Mouse (Mus musculus): ENCODE results near the gene Tnfaip8l1. TPM values are rescaled to one million over a fixed set of nuclear protein-coding genes. Genes with fewer than 3 reads are reported as not detected.
A peak's percentile ranks its signal among the peaks of the same experiment; 100 is the strongest.

Gene Tnfaip8l1
- polyA plus RNA-seq, 1 experiment: 2.1 TPM

GRCm38 (mm10) chr17:56124377-56125275, 37.7 kb upstream of the Tnfaip8l1 start:
- Histone ChIP-seq H3K4me1 (ENCODE audit: control insufficient read depth, insufficient read depth, low read length) (no peaks in the 10 kb centered on the region), H3K4me3 (ENCODE audit: insufficient read depth, low read length) (no peak overlapping the region), H3K27ac (ENCODE audit: insufficient read depth, low read length) (no peak overlapping the region)
- TF ChIP-seq CTCF (IDR thresholded peaks at IDR 0.05; ENCODE audit: borderline replicate concordance, insufficient read depth, low read length) (peak; percentile 86), POLR2A (IDR thresholded peaks at IDR 0.05; ENCODE audit: low read depth, low read length) (no peak)

- no peak overlapping the region for H3K4me3 ChIP-seq (ENCODE audit: insufficient read depth, low read length)
- H3K27ac ChIP-seq (ENCODE audit: insufficient read depth, low read length): no peak overlapping the region
- no peak for TF ChIP-seq CTCF (IDR thresholded peaks at IDR 0.05; ENCODE audit: borderline replicate concordance, insufficient read depth, low read length)
- TF ChIP-seq POLR2A (IDR thresholded peaks at IDR 0.05; ENCODE audit: low read depth, low read length): no peak
- H3K4me1 ChIP-seq (ENCODE audit: control insufficient read depth, insufficient read depth, low read length): no peaks in the 10 kb centered on the region
Observed at GRCm38 (mm10) chr17:56125276-56125630, 37.0 kb upstream of the Tnfaip8l1 start.

GRCm38 (mm10) chr17:56126175-56126574, 36.1 kb upstream of the Tnfaip8l1 start:
- Histone ChIP-seq H3K4me3 (ENCODE audit: insufficient read depth, low read length) (no peak overlapping the region), H3K27ac (ENCODE audit: insufficient read depth, low read length) (no peak overlapping the region), H3K4me1 (ENCODE audit: control insufficient read depth, insufficient read depth, low read length) (no peaks in the 10 kb centered on the region)
- no peak for TF ChIP-seq POLR2A (IDR thresholded peaks at IDR 0.05; ENCODE audit: low read depth, low read length)
- TF ChIP-seq CTCF (IDR thresholded peaks at IDR 0.05; ENCODE audit: borderline replicate concordance, insufficient read depth, low read length): no peak

GRCm38 (mm10) chr17:56128246-56128645, 34.0 kb upstream of the Tnfaip8l1 start:
- Histone ChIP-seq H3K27ac (ENCODE audit: insufficient read depth, low read length) (no peak overlapping the region), H3K4me1 (ENCODE audit: control insufficient read depth, insufficient read depth, low read length) (no peaks in the 10 kb centered on the region), H3K4me3 (ENCODE audit: insufficient read depth, low read length) (no peak overlapping the region)
- no peak for TF ChIP-seq CTCF (IDR thresholded peaks at IDR 0.05; ENCODE audit: borderline replicate concordance, insufficient read depth, low read length)

GRCm38 (mm10) chr17:56131136-56131535, 31.1 kb upstream of the Tnfaip8l1 start:
- TF ChIP-seq POLR2A (IDR thresholded peaks at IDR 0.05; ENCODE audit: low read depth, low read length) (no peak), CTCF (IDR thresholded peaks at IDR 0.05; ENCODE audit: borderline replicate concordance, insufficient read depth, low read length) (no peak)
- Histone ChIP-seq H3K4me3 (ENCODE audit: insufficient read depth, low read length) (no peak overlapping the region), H3K27ac (ENCODE audit: insufficient read depth, low read length) (no peak overlapping the region), H3K4me1 (ENCODE audit: control insufficient read depth, insufficient read depth, low read length) (peaks cover 3% of the 10 kb centered on the region; the same call in 1 of the 2 replicates)

- no peak for TF ChIP-seq POLR2A (IDR thresholded peaks at IDR 0.05; ENCODE audit: low read depth, low read length)
- TF ChIP-seq CTCF (IDR thresholded peaks at IDR 0.05; ENCODE audit: borderline replicate concordance, insufficient read depth, low read length): peak; percentile 50
- Histone ChIP-seq H3K4me1 (ENCODE audit: control insufficient read depth, insufficient read depth, low read length) (peaks cover 3% of the 10 kb centered on the region; the same call in 1 of the 2 replicates), H3K27ac (ENCODE audit: insufficient read depth, low read length) (no peak overlapping the region), H3K4me3 (ENCODE audit: insufficient read depth, low read length) (no peak overlapping the region)
Observed at GRCm38 (mm10) chr17:56131814-56132213, 30.5 kb upstream of the Tnfaip8l1 start.

- Histone ChIP-seq H3K4me3 (ENCODE audit: insufficient read depth, low read length) (no peak overlapping the region), H3K4me1 (ENCODE audit: control insufficient read depth, insufficient read depth, low read length) (peaks cover 3% of the 10 kb centered on the region; the same call in 1 of the 2 replicates), H3K27ac (ENCODE audit: insufficient read depth, low read length) (no peak overlapping the region)
- peak; percentile 74 for TF ChIP-seq CTCF (IDR thresholded peaks at IDR 0.05; ENCODE audit: borderline replicate concordance, insufficient read depth, low read length)
- no peak for TF ChIP-seq POLR2A (IDR thresholded peaks at IDR 0.05; ENCODE audit: low read depth, low read length)
Observed at GRCm38 (mm10) chr17:56132661-56133060, 29.6 kb upstream of the Tnfaip8l1 start.

GRCm38 (mm10) chr17:56133457-56134363, 28.6 kb upstream of the Tnfaip8l1 start:
- no peak for TF ChIP-seq CTCF (IDR thresholded peaks at IDR 0.05; ENCODE audit: borderline replicate concordance, insufficient read depth, low read length)
- 0 out of 2 replicates have a peak, but pooled peaks have one; percentile 14 for TF ChIP-seq POLR2A (IDR thresholded peaks at IDR 0.05; ENCODE audit: low read depth, low read length)
- H3K4me3 ChIP-seq (ENCODE audit: insufficient read depth, low read length): no peak overlapping the region
- H3K4me1 ChIP-seq (ENCODE audit: control insufficient read depth, insufficient read depth, low read length): peaks cover 3% of the 10 kb centered on the region; the same call in 1 of the 2 replicates
- H3K27ac ChIP-seq (ENCODE audit: insufficient read depth, low read length): no peak overlapping the region

GRCm38 (mm10) chr17:56134463-56134971, 27.8 kb upstream of the Tnfaip8l1 start:
- Histone ChIP-seq H3K27ac (ENCODE audit: insufficient read depth, low read length) (no peak overlapping the region), H3K4me1 (ENCODE audit: control insufficient read depth, insufficient read depth, low read length) (peaks cover 3% of the 10 kb centered on the region; the same call in 1 of the 2 replicates), H3K4me3 (ENCODE audit: insufficient read depth, low read length) (0 out of 2 replicates have a peak overlapping the region, but pooled peaks have one; percentile 17)
- TF ChIP-seq POLR2A (IDR thresholded peaks at IDR 0.05; ENCODE audit: low read depth, low read length): no peak
- TF ChIP-seq CTCF (IDR thresholded peaks at IDR 0.05; ENCODE audit: borderline replicate concordance, insufficient read depth, low read length): peak; percentile 81

All from embryonic fibroblast, embryonic 13.5 days (primary cell).